Mouse (Mus musculus): Measurements from ENCODE around the gene Tmem175.

- no peak for TF ChIP-seq POLR2A (IDR thresholded peaks at IDR 0.05; ENCODE audit: low read depth, low read length)
- TF ChIP-seq CTCF (conservative IDR thresholded peaks at IDR 0.05 in 1 of 2, IDR thresholded peaks at IDR 0.05 in 1 of 2; ENCODE audit: low read depth in 2 of 2, low read length in 2 of 2), result peak in 1 of 2 experiments; percentile 60; a peak in 2 of 4 replicates
Measured at GRCm38 (mm10) chr5:108679909-108680308, 50.3 kb downstream of the Tmem175 start.

All from CH12.LX (cell line).